Mouse (Mus musculus) thymus, adult 2 months (tissue): ENCODE results near the gene Susd1. TPM values are rescaled to one million over a fixed set of nuclear protein-coding genes. Genes with fewer than 3 reads are reported as not detected.

ENCODE experiments used
- DNase-seq: peaks from one replicate; pipeline ENCODE4 v3.0.0; 2021
- H3K27ac ChIP-seq: fragments of 200-500 bp; 2 replicates; pipeline ENCODE4 v1.5.1; 2012; ENCODE audit warnings: low read length, control low read depth; ENCODE audit not compliant: control insufficient read depth, insufficient read depth
- H3K27me3 ChIP-seq: fragments of 200-500 bp; 2 replicates; pipeline ENCODE4 v1.6.1; 2012; ENCODE audit warnings: mild to moderate bottlenecking, low read length, moderate library complexity, mixed read lengths; ENCODE audit not compliant: control insufficient read depth, insufficient read depth
- H3K36me3 ChIP-seq: fragments of 200-500 bp; 2 replicates; pipeline ENCODE4 v1.6.1; 2012; ENCODE audit warnings: mild to moderate bottlenecking, low read length, moderate library complexity; ENCODE audit not compliant: control insufficient read depth, insufficient read depth
- H3K4me1 ChIP-seq: fragments of 200-500 bp; replicated peaks from 2 replicates; pipeline ENCODE4 v1.6.1; 2012; ENCODE audit warnings: low read length; ENCODE audit not compliant: control insufficient read depth, insufficient read depth
- H3K4me3 ChIP-seq: fragments of 200-500 bp; 2 replicates; pipeline ENCODE4 v1.5.1; 2012; ENCODE audit warnings: mild to moderate bottlenecking, low read length, control low read depth, moderate library complexity; ENCODE audit not compliant: control insufficient read depth, insufficient read depth
- CTCF ChIP-seq: fragments of 200-500 bp; IDR thresholded peaks from 2 replicates; pipeline ENCODE4 v1.5.1; 2012; ENCODE audit warnings: mild to moderate bottlenecking, control low read depth, low read length, moderate library complexity, borderline replicate concordance; ENCODE audit not compliant: control insufficient read depth, poor library complexity, insufficient read depth; ENCODE audit errors: extremely low read depth
- POLR2A ChIP-seq: fragments of 200-500 bp; IDR thresholded peaks from 2 replicates; pipeline ENCODE4 v1.6.1; 2012; ENCODE audit warnings: mild to moderate bottlenecking, low read length, control low read depth, moderate library complexity; ENCODE audit not compliant: control insufficient read depth, poor library complexity, insufficient read depth; ENCODE audit errors: extremely low read depth
- WGBS: fragments of 180-500 bp; shearing (Covaris S2); methylation state at CpG from one replicate; pipeline ENCODE4 v1.1.7; 2018; 5-methylcytosine and 5-hydroxymethylcytosine counted together
- polyA plus RNA-seq: library from polyadenylated mRNA; depleted of rRNA; stranded (reverse); fragments of >200 nt; gene quantifications from 2 replicates; pipeline ENCODE4 v1.2.3, GENCODE M21; 2012

Gene Susd1
- polyA plus RNA-seq, 1 experiment, result 22.0 TPM

- TF ChIP-seq CTCF (no peak), POLR2A (no peak)
- no peak for DNase-seq
- Histone ChIP-seq H3K27me3 (no peaks in the 10 kb centered on the region), H3K36me3 (no peaks in the 10 kb centered on the region), H3K4me1 (peaks cover 29% of the 10 kb centered on the region), H3K4me3 (no peak overlapping the region), H3K27ac (no peak overlapping the region)
- 98% methylated on average over 7 of the region's 7 CpGs for WGBS
Measured at GRCm38 (mm10) chr4:59328821-59329220, 109.6 kb downstream of the Susd1 start.

GRCm38 (mm10) chr4:59327986-59328385, 110.4 kb downstream of the Susd1 start:
- DNase-seq, result no peak
- WGBS, result 92% methylated on average over 5 of the region's 5 CpGs
- Histone ChIP-seq H3K27me3 (no peaks in the 10 kb centered on the region), H3K4me3 (no peak overlapping the region), H3K27ac (no peak overlapping the region), H3K4me1 (peaks cover 23% of the 10 kb centered on the region), H3K36me3 (no peaks in the 10 kb centered on the region)
- TF ChIP-seq POLR2A (no peak), CTCF (no peak)

GRCm38 (mm10) chr4:59326031-59326760, 112.2 kb downstream of the Susd1 start:
- no peak overlapping the region for H3K27ac ChIP-seq
- H3K4me3 ChIP-seq, result no peak overlapping the region
- H3K27me3 ChIP-seq, result no peaks in the 10 kb centered on the region
- 94% methylated on average over 6 of the region's 6 CpGs for WGBS
- peaks cover 9% of the 10 kb centered on the region for H3K4me1 ChIP-seq
- TF ChIP-seq CTCF (no peak), POLR2A (no peak)
- DNase-seq, result no peak
- no peaks in the 10 kb centered on the region for H3K36me3 ChIP-seq

- Histone ChIP-seq H3K36me3 (no peaks in the 10 kb centered on the region), H3K4me3 (no peak overlapping the region), H3K27me3 (no peaks in the 10 kb centered on the region), H3K4me1 (peaks cover 1% of the 10 kb centered on the region), H3K27ac (no peak overlapping the region)
- 57% methylated on average over 5 of the region's 5 CpGs for WGBS
- no peak for DNase-seq
- TF ChIP-seq CTCF (no peak), POLR2A (no peak)
Measured at GRCm38 (mm10) chr4:59324317-59324716, 114.1 kb downstream of the Susd1 start.

GRCm38 (mm10) chr4:59323231-59323651, 115.2 kb downstream of the Susd1 start:
- no peak for TF ChIP-seq POLR2A
- no peak for TF ChIP-seq CTCF
- peak; percentile 0 for DNase-seq
- no peak overlapping the region for H3K27ac ChIP-seq
- H3K4me1 ChIP-seq, result peaks cover 11% of the 10 kb centered on the region
- no peaks in the 10 kb centered on the region for H3K36me3 ChIP-seq
- no peaks in the 10 kb centered on the region for H3K27me3 ChIP-seq
- WGBS, result 92% methylated on average over 7 of the region's 7 CpGs
- H3K4me3 ChIP-seq, result no peak overlapping the region

- Histone ChIP-seq H3K4me3 (no peak overlapping the region), H3K36me3 (no peaks in the 10 kb centered on the region), H3K27ac (no peak overlapping the region), H3K4me1 (peaks cover 11% of the 10 kb centered on the region), H3K27me3 (no peaks in the 10 kb centered on the region)
- no peak for DNase-seq
- TF ChIP-seq POLR2A (no peak), CTCF (no peak)
- 83% methylated on average over 3 of the region's 3 CpGs for WGBS
Measured at GRCm38 (mm10) chr4:59322733-59323132, 115.7 kb downstream of the Susd1 start.
